Mouse (Mus musculus): ENCODE results near the gene Samt2. TPM values are rescaled to one million over a fixed set of nuclear protein-coding genes. Genes with fewer than 3 reads are reported as not detected.
"Not testable (repeated sequence)": the region's sequence is repeated elsewhere in the genome, so short reads cannot be mapped to it uniquely, and the experiment has no call there.

Gene Samt2
- not detected in 2 replicates for polyA plus RNA-seq (2015; fragmentation: Nextera tagmentation; extraction: Ambion mirVana)

- not testable (repeated sequence) for H3K27me3 ChIP-seq (replicated peaks; ENCODE audit: control insufficient read depth, insufficient read depth, low read length); H3K4me2 ChIP-seq (ENCODE audit: low read length); ATAC-seq; H3K9me3 ChIP-seq (ENCODE audit: control insufficient read depth, low read length); H3K36me3 ChIP-seq (ENCODE audit: control insufficient read depth, insufficient read depth, low read length); H3K27ac ChIP-seq (ENCODE audit: low read depth, low read length); H3K4me3 ChIP-seq (ENCODE audit: low read length); H3K4me1 ChIP-seq (ENCODE audit: control insufficient read depth, insufficient read depth, low read depth, low read length); H3K9ac ChIP-seq (ENCODE audit: low read depth, low read length)
- WGBS, result 84% methylated on average over 2 of the region's 2 CpGs
These were observed at the start of gene Samt2 for GRCm38 (mm10) chrX:154579260-154579659. Gene Samt2, minus strand, starts transcription at chrX:154579360.

Other genes starting within 250 kb of the Samt2 start
- not detected in 2 replicates for gene 4930524N10Rik, start 236.0 kb downstream of the Samt2 start, polyA plus RNA-seq (2015; fragmentation: Nextera tagmentation; extraction: Ambion mirVana)
- gene Samt4, start 97.4 kb downstream of the Samt2 start, polyA plus RNA-seq (2015; fragmentation: Nextera tagmentation; extraction: Ambion mirVana), result not detected in 2 replicates